Mouse (Mus musculus): ENCODE measurements around the gene Upf1. TPM values are rescaled to one million over a fixed set of nuclear protein-coding genes. Genes with fewer than 3 reads are reported as not detected.

Gene Upf1
- polyA plus RNA-seq, 1 experiment = 50.1 TPM

- H3K27ac ChIP-seq (ENCODE audit: insufficient read depth, low read length) = peak within 1 kb of the TSS; percentile 22; the same call in 1 of the 2 replicates
- TF ChIP-seq POLR2A (IDR thresholded peaks at IDR 0.05; ENCODE audit: insufficient read depth, low read length) (no peak), CTCF (IDR thresholded peaks at IDR 0.05; ENCODE audit: low read depth, low read length) (no peak), EP300 (IDR thresholded peaks at IDR 0.05; ENCODE audit: insufficient read depth, low read depth, low read length) (no peak)
- no peaks in the 10 kb centered on the region for H3K27me3 ChIP-seq (ENCODE audit: control insufficient read depth, insufficient read depth, low read length, poor library complexity, severe bottlenecking)
- H3K36me3 ChIP-seq (ENCODE audit: control insufficient read depth, insufficient read depth, low read length, poor library complexity, severe bottlenecking) = peaks cover 7% of the 10 kb centered on the region; the same call in 1 of the 2 replicates
- H3K9ac ChIP-seq (ENCODE audit: low read depth, poor library complexity, severe bottlenecking) = peak within 1 kb of the TSS; percentile 64
- H3K4me1 ChIP-seq (ENCODE audit: control insufficient read depth, insufficient read depth, low read length) = no peaks in the 10 kb centered on the region
- H3K9me3 ChIP-seq (replicated peaks; ENCODE audit: control insufficient read depth, insufficient read depth, low read length, poor library complexity, severe bottlenecking) = no peaks in the 10 kb centered on the region
- peak within 1 kb of the TSS; percentile 94 for H3K4me3 ChIP-seq (ENCODE audit: low read depth, low read length)
These were observed 50.7 kb downstream of the Upf1 start, which contains the start of the genes Ddx49 and Cope for GRCm38 (mm10) chr8:70302358-70302890. Ddx49 (minus strand) TSS chr8:70302489. Cope (plus strand) TSS chr8:70302518.

- H3K4me1 ChIP-seq (ENCODE audit: control insufficient read depth, insufficient read depth, low read length) = no peaks in the 10 kb centered on the region
- H3K4me3 ChIP-seq (ENCODE audit: low read depth, low read length) = no peak overlapping the region
- H3K9me3 ChIP-seq (replicated peaks; ENCODE audit: control insufficient read depth, insufficient read depth, low read length, poor library complexity, severe bottlenecking) = no peaks in the 10 kb centered on the region
- peaks cover 21% of the 10 kb centered on the region for H3K36me3 ChIP-seq (ENCODE audit: control insufficient read depth, insufficient read depth, low read length, poor library complexity, severe bottlenecking)
- TF ChIP-seq CTCF (IDR thresholded peaks at IDR 0.05; ENCODE audit: low read depth, low read length) (no peak), EP300 (IDR thresholded peaks at IDR 0.05; ENCODE audit: insufficient read depth, low read depth, low read length) (no peak), POLR2A (IDR thresholded peaks at IDR 0.05; ENCODE audit: insufficient read depth, low read length) (no peak)
- no peak overlapping the region for H3K9ac ChIP-seq (ENCODE audit: low read depth, poor library complexity, severe bottlenecking)
- no peak overlapping the region for H3K27ac ChIP-seq (ENCODE audit: insufficient read depth, low read length)
- H3K27me3 ChIP-seq (ENCODE audit: control insufficient read depth, insufficient read depth, low read length, poor library complexity, severe bottlenecking) = no peaks in the 10 kb centered on the region
These were observed 52.2 kb downstream of the Upf1 start for GRCm38 (mm10) chr8:70300881-70301280.

GRCm38 (mm10) chr8:70293988-70294405 lies 59.1 kb downstream of the Upf1 start:
- H3K36me3 ChIP-seq (ENCODE audit: control insufficient read depth, insufficient read depth, low read length, poor library complexity, severe bottlenecking) = peaks cover 63% of the 10 kb centered on the region
- H3K27ac ChIP-seq (ENCODE audit: insufficient read depth, low read length) = no peak overlapping the region; the same call in 1 of the 2 replicates
- H3K4me1 ChIP-seq (ENCODE audit: control insufficient read depth, insufficient read depth, low read length) = no peaks in the 10 kb centered on the region

GRCm38 (mm10) chr8:70286737-70287136 lies 66.3 kb downstream of the Upf1 start:
- Histone ChIP-seq H3K27ac (ENCODE audit: insufficient read depth, low read length) (no peak overlapping the region), H3K9ac (ENCODE audit: low read depth, poor library complexity, severe bottlenecking) (no peak overlapping the region), H3K4me3 (ENCODE audit: low read depth, low read length) (no peak overlapping the region), H3K9me3 (replicated peaks; ENCODE audit: control insufficient read depth, insufficient read depth, low read length, poor library complexity, severe bottlenecking) (peaks cover 6% of the 10 kb centered on the region; the same call in 1 of the 2 replicates), H3K4me1 (ENCODE audit: control insufficient read depth, insufficient read depth, low read length) (no peaks in the 10 kb centered on the region), H3K27me3 (ENCODE audit: control insufficient read depth, insufficient read depth, low read length, poor library complexity, severe bottlenecking) (no peaks in the 10 kb centered on the region), H3K36me3 (ENCODE audit: control insufficient read depth, insufficient read depth, low read length, poor library complexity, severe bottlenecking) (peaks cover 48% of the 10 kb centered on the region)
- TF ChIP-seq POLR2A (IDR thresholded peaks at IDR 0.05; ENCODE audit: insufficient read depth, low read length) (no peak), CTCF (IDR thresholded peaks at IDR 0.05; ENCODE audit: low read depth, low read length) (peak; percentile 69)

More at GRCm38 (mm10) chr8:70293988-70294405, 59.1 kb downstream of the Upf1 start:
- Histone ChIP-seq H3K27me3 (ENCODE audit: control insufficient read depth, insufficient read depth, low read length, poor library complexity, severe bottlenecking) (no peaks in the 10 kb centered on the region), H3K9me3 (replicated peaks; ENCODE audit: control insufficient read depth, insufficient read depth, low read length, poor library complexity, severe bottlenecking) (no peaks in the 10 kb centered on the region), H3K9ac (ENCODE audit: low read depth, poor library complexity, severe bottlenecking) (no peak overlapping the region), H3K4me3 (ENCODE audit: low read depth, low read length) (no peak overlapping the region)
- no peak for TF ChIP-seq CTCF (IDR thresholded peaks at IDR 0.05; ENCODE audit: low read depth, low read length)
- no peak for TF ChIP-seq EP300 (IDR thresholded peaks at IDR 0.05; ENCODE audit: insufficient read depth, low read depth, low read length)
- TF ChIP-seq POLR2A (IDR thresholded peaks at IDR 0.05; ENCODE audit: insufficient read depth, low read length) = no peak

- no peaks in the 10 kb centered on the region for H3K27me3 ChIP-seq (ENCODE audit: control insufficient read depth, insufficient read depth, low read length, poor library complexity, severe bottlenecking)
- peaks cover 33% of the 10 kb centered on the region for H3K36me3 ChIP-seq (ENCODE audit: control insufficient read depth, insufficient read depth, low read length, poor library complexity, severe bottlenecking)
- TF ChIP-seq CTCF (IDR thresholded peaks at IDR 0.05; ENCODE audit: low read depth, low read length) (no peak), POLR2A (IDR thresholded peaks at IDR 0.05; ENCODE audit: insufficient read depth, low read length) (no peak), EP300 (IDR thresholded peaks at IDR 0.05; ENCODE audit: insufficient read depth, low read depth, low read length) (no peak)
These were observed 67.8 kb downstream of the Upf1 start for GRCm38 (mm10) chr8:70285304-70285703.

GRCm38 (mm10) chr8:70284421-70284820 lies 68.7 kb downstream of the Upf1 start:
- Histone ChIP-seq H3K9ac (ENCODE audit: low read depth, poor library complexity, severe bottlenecking) (no peak overlapping the region), H3K4me3 (ENCODE audit: low read depth, low read length) (no peak overlapping the region), H3K27me3 (ENCODE audit: control insufficient read depth, insufficient read depth, low read length, poor library complexity, severe bottlenecking) (no peaks in the 10 kb centered on the region), H3K27ac (ENCODE audit: insufficient read depth, low read length) (no peak overlapping the region), H3K36me3 (ENCODE audit: control insufficient read depth, insufficient read depth, low read length, poor library complexity, severe bottlenecking) (peaks cover 26% of the 10 kb centered on the region), H3K4me1 (ENCODE audit: control insufficient read depth, insufficient read depth, low read length) (peaks cover 2% of the 10 kb centered on the region), H3K9me3 (replicated peaks; ENCODE audit: control insufficient read depth, insufficient read depth, low read length, poor library complexity, severe bottlenecking) (peaks cover 6% of the 10 kb centered on the region; the same call in 1 of the 2 replicates)
- no peak for TF ChIP-seq EP300 (IDR thresholded peaks at IDR 0.05; ENCODE audit: insufficient read depth, low read depth, low read length)
- no peak for TF ChIP-seq CTCF (IDR thresholded peaks at IDR 0.05; ENCODE audit: low read depth, low read length)
- TF ChIP-seq POLR2A (IDR thresholded peaks at IDR 0.05; ENCODE audit: insufficient read depth, low read length) = no peak

More at GRCm38 (mm10) chr8:70285304-70285703, 67.8 kb downstream of the Upf1 start:
- Histone ChIP-seq H3K4me3 (ENCODE audit: low read depth, low read length) (no peak overlapping the region), H3K27ac (ENCODE audit: insufficient read depth, low read length) (no peak overlapping the region), H3K9ac (ENCODE audit: low read depth, poor library complexity, severe bottlenecking) (no peak overlapping the region), H3K4me1 (ENCODE audit: control insufficient read depth, insufficient read depth, low read length) (peaks cover 2% of the 10 kb centered on the region), H3K9me3 (replicated peaks; ENCODE audit: control insufficient read depth, insufficient read depth, low read length, poor library complexity, severe bottlenecking) (peaks cover 6% of the 10 kb centered on the region; the same call in 1 of the 2 replicates)

All from ES-Bruce4 (cell line).